Mouse (Mus musculus): ENCODE measurements at regions not wholly inside any gene's neighbourhood (a gene's known extent, or its start where the extent isn't known, plus 50 kb on each side); places are given as distances from the start of the nearest gene placed in this dataset.

- TF ChIP-seq MAFK (IDR thresholded peaks at IDR 0.05; ENCODE audit: insufficient read depth, low read depth, low read length) (no peak), ZC3H11A (IDR thresholded peaks at IDR 0.05; ENCODE audit: borderline replicate concordance, low read depth, low read length) (no peak)
Measured at GRCm38 (mm10) chr2:147699524-147700081, 337.9 kb downstream of the Pax1 start.
